Mouse (Mus musculus) MEL (cell line): Measurements from ENCODE around the gene Aste1. TPM values are rescaled to one million over a fixed set of nuclear protein-coding genes. Genes with fewer than 3 reads are reported as not detected.

ENCODE experiments used
- DNase-seq: peaks from one replicate; pipeline ENCODE4 v3.0.0; 2011; ENCODE audit warnings: low read depth, low spot score
- H3K27ac ChIP-seq: 2 replicates; pipeline ENCODE4 v1.5.1; 2012; ENCODE audit warnings: low read depth, mild to moderate bottlenecking, control low read depth, low read length, moderate library complexity; ENCODE audit not compliant: control insufficient read depth
- H3K27me3 ChIP-seq, 2 experiments: fragments of 150-350 bp in 1 of 2; sonication (generic) in 1 of 2; 2 replicates each; pipeline ENCODE4 v1.6.1; 2012; ENCODE audit warnings: low read length in 2 of 2, mild to moderate bottlenecking in 2 of 2, improper control_type of control experiment in 1 of 2, moderate library complexity in 1 of 2; ENCODE audit not compliant: insufficient read depth in 2 of 2, control insufficient read depth in 1 of 2
- H3K36me3 ChIP-seq, 2 experiments: 2 replicates each; pipeline ENCODE4 v1.6.1; 2012 to 2014; ENCODE audit warnings: low read length in 2 of 2, improper control_type of control experiment in 1 of 2, inconsistent platforms in 1 of 2, mild to moderate bottlenecking in 1 of 2; ENCODE audit not compliant: insufficient read depth in 2 of 2, control insufficient read depth in 1 of 2
- H3K4me1 ChIP-seq, 2 experiments: fragments of 150-350 bp in 1 of 2; sonication (generic) in 1 of 2; 2 replicates each; pipeline ENCODE4 v1.6.1; 2012; ENCODE audit warnings: low read length in 2 of 2, improper control_type of control experiment in 1 of 2, mild to moderate bottlenecking in 1 of 2; ENCODE audit not compliant: insufficient read depth in 2 of 2, control insufficient read depth in 1 of 2
- H3K4me3 ChIP-seq, 2 experiments: fragments of 150-350 bp in 1 of 2; sonication (generic) in 1 of 2; 2 replicates each; pipeline ENCODE4 v1.5.1; 2012; ENCODE audit warnings: low read depth in 2 of 2, low read length in 2 of 2, mild to moderate bottlenecking in 2 of 2, moderate library complexity in 2 of 2, control low read depth in 1 of 2, improper control_type of control experiment in 1 of 2; ENCODE audit not compliant: control insufficient read depth in 1 of 2, insufficient read depth in 1 of 2
- H3K79me2 ChIP-seq: 2 replicates; pipeline ENCODE4 v1.6.1; 2012; ENCODE audit warnings: mild to moderate bottlenecking, low read length, moderate library complexity; ENCODE audit not compliant: control insufficient read depth, poor library complexity, insufficient read depth
- H3K9ac ChIP-seq: 2 replicates; pipeline ENCODE4 v1.6.1; 2012; ENCODE audit warnings: low read depth, mild to moderate bottlenecking, control low read depth, low read length, moderate library complexity; ENCODE audit not compliant: control insufficient read depth, poor library complexity, severe bottlenecking
- H3K9me3 ChIP-seq: fragments of 150-350 bp; sonication (generic); replicated peaks from 2 replicates; pipeline ENCODE4 v1.6.1; 2012; ENCODE audit warnings: mild to moderate bottlenecking, low read length, improper control_type of control experiment, moderate library complexity; ENCODE audit not compliant: insufficient read depth
- BHLHE40 ChIP-seq: IDR thresholded peaks from 2 replicates; pipeline ENCODE4 v1.6.1; 2012; ENCODE audit warnings: low read depth, mild to moderate bottlenecking, inconsistent platforms, low read length, improper control_type of control experiment, borderline replicate concordance
- CHD2 ChIP-seq: IDR thresholded peaks from 2 replicates; pipeline ENCODE4 v1.6.1; 2011; ENCODE audit warnings: low read length, improper control_type of control experiment
- E2F4 ChIP-seq: IDR thresholded peaks from 2 replicates; pipeline ENCODE4 v1.6.1; 2011; ENCODE audit warnings: low read depth, low read length, improper control_type of control experiment, borderline replicate concordance
- EP300 ChIP-seq, 2 experiments: IDR thresholded peaks; 2 replicates each; pipeline ENCODE4 v1.6.1; 2011; ENCODE audit warnings: improper control_type of control experiment in 2 of 2, low read length in 2 of 2, low read depth in 1 of 2, mild to moderate bottlenecking in 1 of 2
- ETS1 ChIP-seq: IDR thresholded peaks from 2 replicates; pipeline ENCODE4 v1.6.1; 2012; ENCODE audit warnings: low read depth, mild to moderate bottlenecking, inconsistent platforms, low read length, improper control_type of control experiment, moderate library complexity
- GABPA ChIP-seq: IDR thresholded peaks from 2 replicates; pipeline ENCODE4 v1.6.1; 2012; ENCODE audit warnings: low read depth, mild to moderate bottlenecking, inconsistent platforms, low read length, improper control_type of control experiment, moderate library complexity
- GATA1 ChIP-seq: IDR thresholded peaks from 2 replicates; pipeline ENCODE4 v1.6.1; 2011; ENCODE audit warnings: low read depth, low read length, improper control_type of control experiment
- HCFC1 ChIP-seq: IDR thresholded peaks from 2 replicates; pipeline ENCODE4 v1.6.1; 2012; ENCODE audit warnings: low read depth, mild to moderate bottlenecking, inconsistent platforms, low read length, improper control_type of control experiment, moderate library complexity
- KAT2A ChIP-seq: conservative IDR thresholded peaks from 2 replicates; pipeline ENCODE4 v1.6.1; 2012; ENCODE audit warnings: low read depth, low read length, improper control_type of control experiment, inconsistent platforms
- MAFK ChIP-seq: IDR thresholded peaks from 2 replicates; pipeline ENCODE4 v1.6.1; 2011; ENCODE audit warnings: low read depth, mild to moderate bottlenecking, low read length, improper control_type of control experiment, borderline replicate concordance
- MAZ ChIP-seq: IDR thresholded peaks from 2 replicates; pipeline ENCODE4 v1.6.1; 2012; ENCODE audit warnings: low read depth, mild to moderate bottlenecking, inconsistent platforms, low read length, improper control_type of control experiment
- MEF2A ChIP-seq: IDR thresholded peaks from 2 replicates; pipeline ENCODE4 v1.6.1; 2014; ENCODE audit warnings: low read depth, mild to moderate bottlenecking, inconsistent platforms, low read length, improper control_type of control experiment; ENCODE audit not compliant: poor library complexity, insufficient replicate concordance, severe bottlenecking; ENCODE audit errors: extremely low read depth
- MYB ChIP-seq: IDR thresholded peaks from 2 replicates; pipeline ENCODE4 v1.6.1; 2011; ENCODE audit warnings: mild to moderate bottlenecking, low read depth, low read length, improper control_type of control experiment
- MYC ChIP-seq: IDR thresholded peaks from 2 replicates; pipeline ENCODE4 v1.6.1; 2011; ENCODE audit warnings: low read depth, mild to moderate bottlenecking, low read length, improper control_type of control experiment, moderate library complexity
- NELFE ChIP-seq: IDR thresholded peaks from 2 replicates; pipeline ENCODE4 v1.6.1; 2011; ENCODE audit warnings: low read depth, low read length, improper control_type of control experiment
- POLR2A ChIP-seq, 2 experiments: IDR thresholded peaks; 2 replicates each; pipeline ENCODE4 v1.6.1; 2011 to 2012; ENCODE audit warnings: low read length in 2 of 2, mild to moderate bottlenecking in 2 of 2, control low read depth in 1 of 2, improper control_type of control experiment in 1 of 2, low read depth in 1 of 2, moderate library complexity in 1 of 2; ENCODE audit not compliant: control insufficient read depth in 1 of 2, insufficient read depth in 1 of 2, poor library complexity in 1 of 2
- POLR2AphosphoS2 ChIP-seq: IDR thresholded peaks from 2 replicates; pipeline ENCODE4 v1.6.1; 2011; ENCODE audit warnings: low read length, improper control_type of control experiment
- SIN3A ChIP-seq: IDR thresholded peaks from 2 replicates; pipeline ENCODE4 v1.6.1; 2012; ENCODE audit warnings: low read length, improper control_type of control experiment, inconsistent platforms
- TAL1 ChIP-seq: IDR thresholded peaks from 2 replicates; pipeline ENCODE4 v1.6.1; 2012; ENCODE audit warnings: mild to moderate bottlenecking, inconsistent platforms, low read length, moderate library complexity, mixed read lengths
- TCF12 ChIP-seq: IDR thresholded peaks from 2 replicates; pipeline ENCODE4 v1.6.1; 2014; ENCODE audit warnings: low read depth, mild to moderate bottlenecking, inconsistent platforms, low read length, improper control_type of control experiment, moderate library complexity
- UBTF ChIP-seq: IDR thresholded peaks from 2 replicates; pipeline ENCODE4 v1.6.1; 2012; ENCODE audit warnings: low read depth, mild to moderate bottlenecking, inconsistent platforms, low read length, improper control_type of control experiment, moderate library complexity, borderline replicate concordance; ENCODE audit not compliant: insufficient read depth
- USF1 ChIP-seq: IDR thresholded peaks from 2 replicates; pipeline ENCODE4 v1.6.1; 2014; ENCODE audit warnings: low read depth, mild to moderate bottlenecking, inconsistent platforms, low read length, improper control_type of control experiment, moderate library complexity
- ZC3H11A ChIP-seq: IDR thresholded peaks from 2 replicates; pipeline ENCODE4 v1.6.1; 2012; ENCODE audit warnings: low read depth, mild to moderate bottlenecking, inconsistent platforms, low read length, improper control_type of control experiment
- ZKSCAN1 ChIP-seq: IDR thresholded peaks from 2 replicates; pipeline ENCODE4 v1.6.1; 2012; ENCODE audit warnings: low read depth, mild to moderate bottlenecking, inconsistent platforms, low read length, improper control_type of control experiment, moderate library complexity
- ZMIZ1 ChIP-seq: IDR thresholded peaks from 2 replicates; pipeline ENCODE4 v1.6.1; 2012; ENCODE audit warnings: low read depth, mild to moderate bottlenecking, inconsistent platforms, low read length, improper control_type of control experiment, moderate library complexity
- ZNF384 ChIP-seq: IDR thresholded peaks from 2 replicates; pipeline ENCODE4 v1.6.1; 2012; ENCODE audit warnings: low read depth, mild to moderate bottlenecking, inconsistent platforms, low read length, improper control_type of control experiment
- polyA plus RNA-seq, 2 experiments: library from polyadenylated mRNA; stranded (reverse) in 1 of 2; unstranded in 1 of 2; fragments of >175 nt in 1 of 2; fragments of >200 nt in 1 of 2; gene quantifications; 2 replicates each; pipeline versions ENCODE4 v1.2.1 to v1.2.4; 2012; ENCODE audit warnings: low replicate concordance in 2 of 2, low read depth in 1 of 2; ENCODE audit not compliant: insufficient read length in 2 of 2, insufficient read depth in 1 of 2, missing spikeins in 1 of 2
- total RNA-seq: library from RNA; depleted of rRNA; stranded (reverse); fragments of 300-350 nt; gene quantifications from 2 replicates; pipeline ENCODE4 v1.2.3, GENCODE M21; 2012

The Aste1 gene
- total and polyA plus RNA-seq, 3 experiments = 11.9 to 14.2 TPM; not detected in 1

DNA sequence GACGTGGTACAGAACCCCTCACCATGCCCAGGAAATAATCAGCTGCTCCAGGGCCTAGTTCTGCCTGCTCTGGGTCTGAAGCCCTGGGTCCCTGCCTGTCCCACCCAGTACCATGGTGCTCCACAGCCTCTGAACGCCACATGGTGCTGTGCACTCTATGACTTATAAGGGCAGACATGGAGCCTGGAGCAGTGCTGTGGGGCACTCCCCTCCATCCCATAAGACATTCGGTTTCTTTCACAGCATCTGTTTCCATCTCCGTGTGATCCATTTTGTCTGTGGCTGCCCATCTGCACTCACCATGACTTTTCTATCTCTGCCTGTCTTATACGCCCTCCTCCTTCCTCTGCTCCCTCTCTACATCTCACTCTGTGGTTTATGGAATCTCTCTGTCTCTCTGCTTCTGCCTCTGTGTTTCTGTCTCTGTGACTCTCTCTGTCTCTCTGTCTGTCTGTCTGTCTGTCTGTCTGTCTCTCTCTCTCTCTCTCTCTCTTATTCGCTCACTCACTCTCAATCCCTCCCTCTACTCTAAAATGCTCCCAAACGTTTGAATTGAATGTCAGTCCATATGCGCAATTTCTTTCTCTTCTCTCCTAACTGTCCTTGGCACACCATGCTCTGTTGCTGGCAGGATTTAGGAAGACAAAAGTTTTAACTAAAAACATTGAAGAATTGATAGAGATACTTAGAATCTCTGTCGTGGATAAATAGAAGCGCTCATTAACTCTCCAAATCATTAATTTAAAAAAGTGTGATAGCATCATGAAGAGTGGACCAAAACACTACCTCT is 46.8 kb upstream of the Aste1 start:
- H3K4me3 ChIP-seq = no peak overlapping the region
- H3K36me3 ChIP-seq = no peaks in the 10 kb centered on the region
- no peaks in the 10 kb centered on the region for H3K9me3 ChIP-seq
- no peak overlapping the region for H3K9ac ChIP-seq
- DNase-seq = no peak
- H3K27ac ChIP-seq = no peak overlapping the region
- no peaks in the 10 kb centered on the region for H3K79me2 ChIP-seq
- no peaks in the 10 kb centered on the region for H3K27me3 ChIP-seq
- TF ChIP-seq HCFC1 = no peak
- TF ChIP-seq GATA1 = no peak
- no peak for TF ChIP-seq GABPA
- no peak for TF ChIP-seq USF1
- no peaks in the 10 kb centered on the region for H3K4me1 ChIP-seq

DNA sequence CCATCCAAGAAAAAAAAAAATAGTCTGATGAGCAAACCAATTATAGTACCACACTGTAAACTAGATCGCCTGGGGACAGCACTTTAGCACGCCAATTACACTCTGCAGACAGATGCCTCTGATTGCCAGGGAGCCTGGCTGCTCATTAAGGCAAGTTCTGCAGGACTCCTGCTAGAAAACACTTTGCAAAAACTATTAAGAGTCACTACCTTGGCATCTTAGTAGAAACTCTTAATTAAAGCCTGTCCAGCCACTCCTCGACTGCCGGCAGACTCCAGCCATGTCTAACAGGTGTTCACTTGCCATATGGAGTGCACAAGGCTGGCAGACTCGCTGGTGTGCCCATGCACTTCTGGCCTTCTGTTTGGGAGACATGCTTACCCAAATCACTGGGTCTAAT is 46.2 kb upstream of the Aste1 start:
- H3K36me3 ChIP-seq = no peaks in the 10 kb centered on the region
- no peaks in the 10 kb centered on the region for H3K79me2 ChIP-seq
- H3K9ac ChIP-seq = no peak overlapping the region
- no peaks in the 10 kb centered on the region for H3K4me1 ChIP-seq
- DNase-seq = no peak
- H3K27ac ChIP-seq = no peak overlapping the region
- H3K9me3 ChIP-seq = no peaks in the 10 kb centered on the region
- no peak overlapping the region for H3K4me3 ChIP-seq
- TF ChIP-seq ZC3H11A (no peak), UBTF (no peak), POLR2AphosphoS2 (no peak), GABPA (no peak), ZKSCAN1 (no peak), MAZ (no peak), MEF2A (no peak), MYB (no peak)
- no peaks in the 10 kb centered on the region for H3K27me3 ChIP-seq

DNA sequence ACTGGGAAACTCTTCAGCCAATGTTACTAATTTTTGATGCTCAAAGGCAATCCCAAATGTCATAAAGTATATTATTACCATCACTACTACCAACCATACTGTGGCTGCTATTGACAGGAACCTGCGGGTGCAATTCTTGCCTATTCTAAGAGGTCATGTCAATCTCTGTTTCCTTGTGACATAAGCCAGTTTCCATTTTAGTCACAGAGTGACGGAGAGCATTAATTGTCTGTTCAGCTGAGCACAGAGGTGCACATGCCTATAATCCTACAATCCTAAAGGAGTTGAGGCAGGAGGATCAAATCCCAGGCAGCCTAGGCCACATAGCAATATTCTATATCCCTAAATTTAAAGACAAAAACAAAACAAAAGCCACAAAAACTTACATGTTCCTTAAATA is 33.0 kb upstream of the Aste1 start:
- Histone ChIP-seq H3K4me3 (no peak overlapping the region), H3K4me1 (no peaks in the 10 kb centered on the region), H3K27me3 (no peaks in the 10 kb centered on the region), H3K27ac (no peak overlapping the region), H3K9ac (no peak overlapping the region), H3K36me3 (no peaks in the 10 kb centered on the region), H3K9me3 (no peaks in the 10 kb centered on the region), H3K79me2 (no peaks in the 10 kb centered on the region)
- no peak for DNase-seq
- no peak for TF ChIP-seq BHLHE40
- no peak for TF ChIP-seq TAL1
- no peak for TF ChIP-seq CHD2
- TF ChIP-seq MAZ = no peak
- TF ChIP-seq KAT2A = no peak
- no peak for TF ChIP-seq ZNF384
- TF ChIP-seq POLR2A (IDR thresholded peaks at IDR 0.05; ENCODE audit: control insufficient read depth in 1 of 2, insufficient read depth in 1 of 2, low read depth in 1 of 2, low read length in 2 of 2, poor library complexity in 1 of 2) = no peak
- TF ChIP-seq USF1 = no peak
- no peak for TF ChIP-seq SIN3A
- no peak for TF ChIP-seq EP300 (IDR thresholded peaks at IDR 0.05; ENCODE audit: low read depth in 1 of 2, low read length in 2 of 2)
- no peak for TF ChIP-seq TCF12
- TF ChIP-seq ETS1 = no peak
- TF ChIP-seq MYB = no peak
- no peak for TF ChIP-seq NELFE
- no peak for TF ChIP-seq MAFK
- no peak for TF ChIP-seq E2F4
- TF ChIP-seq ZMIZ1 = no peak
- TF ChIP-seq MYC = no peak
